Mouse (Mus musculus) liver, adult 2 months (tissue): ENCODE results near the gene Slc16a2. TPM values are rescaled to one million over a fixed set of nuclear protein-coding genes. Genes with fewer than 3 reads are reported as not detected.

Experiments used
- DNase-seq: peaks from one replicate; pipeline ENCODE4 v3.0.0-alpha.2; 2011; ENCODE audit warnings: low read depth, low spot score; ENCODE audit errors: extremely low read depth
- H3K27ac ChIP-seq: fragments of 200-500 bp; replicated peaks from 2 replicates; pipeline ENCODE4 v1.5.1; 2012; ENCODE audit warnings: low read depth, mild to moderate bottlenecking, control low read depth, inconsistent platforms, low read length; ENCODE audit not compliant: insufficient read depth
- H3K27me3 ChIP-seq: fragments of 200-500 bp; 2 replicates; pipeline ENCODE4 v1.6.1; 2012; ENCODE audit warnings: mild to moderate bottlenecking, moderate library complexity, low read length, inconsistent platforms; ENCODE audit not compliant: control insufficient read depth, insufficient read depth
- H3K36me3 ChIP-seq: fragments of 200-500 bp; 2 replicates; pipeline ENCODE4 v1.6.1; 2012; ENCODE audit warnings: low read length, inconsistent platforms; ENCODE audit not compliant: control insufficient read depth, insufficient read depth
- H3K4me1 ChIP-seq: fragments of 200-500 bp; 2 replicates; pipeline ENCODE4 v1.6.1; 2011; ENCODE audit warnings: low read length; ENCODE audit not compliant: control insufficient read depth, insufficient read depth
- H3K4me3 ChIP-seq: fragments of 200-500 bp; 2 replicates; pipeline ENCODE4 v1.5.1; 2011; ENCODE audit warnings: low read depth, mild to moderate bottlenecking, control low read depth, low read length, moderate library complexity; ENCODE audit not compliant: insufficient read depth
- H3K79me2 ChIP-seq: fragments of 200-500 bp; 2 replicates; pipeline ENCODE4 v1.6.1; 2012; ENCODE audit warnings: inconsistent platforms, mild to moderate bottlenecking, low read length, moderate library complexity; ENCODE audit not compliant: control insufficient read depth, insufficient read depth
- H3K9ac ChIP-seq: fragments of 200-500 bp; 2 replicates; pipeline ENCODE4 v1.6.1; 2012; ENCODE audit warnings: low read depth, mild to moderate bottlenecking, control low read depth, inconsistent platforms, low read length
- CTCF ChIP-seq: fragments of 200-500 bp; IDR thresholded peaks from 2 replicates; pipeline ENCODE4 v1.5.1; 2011; ENCODE audit warnings: low read depth, low read length, control low read depth
- POLR2A ChIP-seq: fragments of 200-500 bp; IDR thresholded peaks from 2 replicates; pipeline ENCODE4 v1.6.1; 2011; ENCODE audit warnings: low read length, control low read depth; ENCODE audit not compliant: insufficient read depth; ENCODE audit errors: extremely low read depth
- WGBS: fragments of 180-500 bp; shearing (Covaris S2); methylation state at CpG from one replicate; pipeline ENCODE4 v1.1.7; 2018; 5-methylcytosine and 5-hydroxymethylcytosine counted together
- polyA plus RNA-seq: library from polyadenylated mRNA; depleted of rRNA; stranded (reverse); fragments of >200 nt; gene quantifications from 2 replicates; pipeline ENCODE4 v1.2.3, GENCODE M21; 2012
- total RNA-seq: library from RNA; depleted of rRNA; stranded (reverse); fragments of >200 nt; gene quantifications from 2 replicates; pipeline ENCODE4 v1.2.3, GENCODE M21; 2014

Gene Slc16a2
- total and polyA plus RNA-seq, 2 experiments: 32.7 to 197 TPM

- H3K79me2 ChIP-seq: peaks cover 9% of the 10 kb centered on the region; the same call in 1 of the 2 replicates
- peak overlapping the region; percentile 98 for H3K4me3 ChIP-seq
- no peak for DNase-seq
- H3K27me3 ChIP-seq: no peaks in the 10 kb centered on the region
- H3K4me1 ChIP-seq: peaks cover 16% of the 10 kb centered on the region
- peak overlapping the region; percentile 90 for H3K27ac ChIP-seq
- WGBS: under 1% methylated on average over 30 of the region's 37 CpGs
- peak overlapping the region; percentile 95 for H3K9ac ChIP-seq
- H3K36me3 ChIP-seq: no peaks in the 10 kb centered on the region
- TF ChIP-seq CTCF: no peak
- no peak for TF ChIP-seq POLR2A
Observed at GRCm38 (mm10) chrX:103821195-103821831, 470 bp downstream of the Slc16a2 start.

- Histone ChIP-seq H3K27ac (peak overlapping the region; percentile 90), H3K36me3 (no peaks in the 10 kb centered on the region), H3K27me3 (no peaks in the 10 kb centered on the region), H3K4me3 (peak overlapping the region; percentile 98), H3K9ac (peak overlapping the region; percentile 95), H3K79me2 (peaks cover 9% of the 10 kb centered on the region; the same call in 1 of the 2 replicates), H3K4me1 (peaks cover 16% of the 10 kb centered on the region)
- WGBS: 1% methylated on average over 35 of the region's 35 CpGs
- peak; percentile 74 for DNase-seq
- no peak for TF ChIP-seq CTCF
- TF ChIP-seq POLR2A: 0 out of 2 replicates have a peak, but pooled peaks have one; percentile 12
Observed at GRCm38 (mm10) chrX:103820307-103821194, 1.2 kb downstream of the Slc16a2 start.

- Histone ChIP-seq H3K36me3 (no peaks in the 10 kb centered on the region), H3K4me3 (no peak overlapping the region), H3K27me3 (no peaks in the 10 kb centered on the region), H3K27ac (peak overlapping the region; percentile 90), H3K4me1 (peaks cover 16% of the 10 kb centered on the region), H3K9ac (peak overlapping the region; percentile 95), H3K79me2 (peaks cover 9% of the 10 kb centered on the region; the same call in 1 of the 2 replicates)
- DNase-seq: no peak
- 8% methylated on average over 6 of the region's 6 CpGs for WGBS
- TF ChIP-seq POLR2A (no peak), CTCF (peak; percentile 42)
Observed at GRCm38 (mm10) chrX:103819253-103819652, 2.5 kb downstream of the Slc16a2 start.

- Histone ChIP-seq H3K27me3 (no peaks in the 10 kb centered on the region), H3K36me3 (no peaks in the 10 kb centered on the region), H3K27ac (no peak overlapping the region), H3K4me3 (no peak overlapping the region), H3K4me1 (peaks cover 4% of the 10 kb centered on the region; the same call in 1 of the 2 replicates), H3K9ac (no peak overlapping the region), H3K79me2 (no peaks in the 10 kb centered on the region; the same call in 1 of the 2 replicates)
- no peak for TF ChIP-seq CTCF
- TF ChIP-seq POLR2A: no peak
- DNase-seq: no peak
- 89% methylated on average over 1 of the region's 1 CpGs for WGBS
Observed at GRCm38 (mm10) chrX:103812690-103813089, 9.1 kb downstream of the Slc16a2 start.

- Histone ChIP-seq H3K4me1 (no peaks in the 10 kb centered on the region; the same call in 1 of the 2 replicates), H3K27me3 (no peaks in the 10 kb centered on the region), H3K4me3 (no peak overlapping the region), H3K36me3 (no peaks in the 10 kb centered on the region), H3K79me2 (no peaks in the 10 kb centered on the region; the same call in 1 of the 2 replicates), H3K9ac (no peak overlapping the region), H3K27ac (no peak overlapping the region)
- TF ChIP-seq POLR2A: no peak
- no peak for TF ChIP-seq CTCF
- no peak for DNase-seq
- 100% methylated on average over 1 of the region's 1 CpGs for WGBS
Observed at GRCm38 (mm10) chrX:103810483-103810882, 11.3 kb downstream of the Slc16a2 start.
